Mouse (Mus musculus) erythroblast, embryonic 14.5 days (primary cell): Measurements from ENCODE around the gene Clasp1. TPM values are rescaled to one million over a fixed set of nuclear protein-coding genes. Genes with fewer than 3 reads are reported as not detected.

Source experiments
- H3K27me3 ChIP-seq: 2 replicates; pipeline ENCODE4 v1.6.1; 2012; ENCODE audit warnings: inconsistent platforms; ENCODE audit not compliant: control insufficient read depth
- H3K36me3 ChIP-seq: 2 replicates; pipeline ENCODE4 v1.6.1; 2012; ENCODE audit warnings: mild to moderate bottlenecking, inconsistent platforms; ENCODE audit not compliant: control insufficient read depth
- H3K4me1 ChIP-seq: 2 replicates; pipeline ENCODE4 v1.6.1; 2012; ENCODE audit warnings: inconsistent platforms; ENCODE audit not compliant: control insufficient read depth
- H3K4me3 ChIP-seq: replicated peaks from 2 replicates; pipeline ENCODE3; 2012; ENCODE audit warnings: moderate library complexity, mild to moderate bottlenecking, inconsistent platforms
- H3K9me3 ChIP-seq: 2 replicates; pipeline ENCODE4 v1.6.1; 2012; ENCODE audit warnings: low read length, inconsistent platforms, mixed read lengths; ENCODE audit not compliant: control insufficient read depth
- GATA1 ChIP-seq: IDR thresholded peaks from 2 replicates; pipeline ENCODE4 v1.6.1; 2012; ENCODE audit warnings: low read length, inconsistent platforms, mixed read lengths
- TAL1 ChIP-seq: IDR thresholded peaks from 3 replicates; pipeline ENCODE4 v1.6.1; 2012; ENCODE audit warnings: low read length, inconsistent platforms, mixed read lengths
- polyA plus RNA-seq: library from polyadenylated mRNA; stranded (reverse); fragments of >175 nt; gene quantifications from 2 replicates; pipeline ENCODE4 v1.2.3, GENCODE M21; 2012

Clasp1 gene
- polyA plus RNA-seq, 1 experiment = 0.44 TPM

DNA sequence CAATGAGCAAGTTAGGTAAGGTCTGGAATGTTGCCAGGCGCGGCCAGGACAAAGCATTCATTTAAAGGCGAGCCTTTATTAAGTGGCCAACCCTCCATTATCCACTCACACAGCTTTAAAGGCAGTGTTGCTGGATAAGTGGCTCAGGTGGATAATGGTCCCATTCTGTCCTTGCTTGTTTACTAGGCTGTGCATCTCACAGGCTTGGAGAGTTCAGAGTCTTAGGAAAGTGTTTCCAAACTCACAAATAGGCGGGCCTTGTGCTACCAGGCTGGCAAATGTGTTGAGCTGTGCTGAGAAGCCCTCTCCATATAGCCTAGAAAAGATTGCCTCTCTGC, 92.5 kb downstream of the Clasp1 start:
- no peak overlapping the region for H3K4me3 ChIP-seq
- H3K27me3 ChIP-seq = no peaks in the 10 kb centered on the region
- TF ChIP-seq TAL1 = no peak
- TF ChIP-seq GATA1 = no peak
- H3K9me3 ChIP-seq = no peaks in the 10 kb centered on the region
- H3K36me3 ChIP-seq = peaks cover 19% of the 10 kb centered on the region
- peaks cover 88% of the 10 kb centered on the region for H3K4me1 ChIP-seq

DNA sequence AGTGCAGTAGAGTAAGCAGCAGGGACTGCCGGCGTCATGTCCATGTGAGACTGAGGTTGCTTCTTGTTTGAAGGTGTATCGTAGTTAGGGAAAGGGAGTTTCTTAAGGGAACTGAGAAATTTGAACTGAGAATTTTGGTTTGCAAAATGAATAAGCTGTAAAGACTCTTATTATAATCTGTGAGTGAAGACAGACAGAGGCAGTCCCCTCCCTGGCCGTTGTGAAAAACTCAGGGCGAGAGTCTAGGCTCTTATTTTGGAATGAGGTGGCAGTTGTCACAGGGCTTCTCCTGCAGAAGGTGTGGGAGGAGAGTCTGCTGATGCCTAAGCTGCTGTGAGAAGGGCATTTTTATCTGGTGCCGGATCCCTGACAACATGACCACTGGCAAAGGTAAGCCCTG, 92.8 kb downstream of the Clasp1 start:
- H3K4me1 ChIP-seq = peaks cover 85% of the 10 kb centered on the region
- H3K27me3 ChIP-seq = no peaks in the 10 kb centered on the region
- no peak overlapping the region for H3K4me3 ChIP-seq
- H3K36me3 ChIP-seq = peaks cover 17% of the 10 kb centered on the region
- no peaks in the 10 kb centered on the region for H3K9me3 ChIP-seq
- TF ChIP-seq TAL1 (no peak), GATA1 (no peak)

DNA sequence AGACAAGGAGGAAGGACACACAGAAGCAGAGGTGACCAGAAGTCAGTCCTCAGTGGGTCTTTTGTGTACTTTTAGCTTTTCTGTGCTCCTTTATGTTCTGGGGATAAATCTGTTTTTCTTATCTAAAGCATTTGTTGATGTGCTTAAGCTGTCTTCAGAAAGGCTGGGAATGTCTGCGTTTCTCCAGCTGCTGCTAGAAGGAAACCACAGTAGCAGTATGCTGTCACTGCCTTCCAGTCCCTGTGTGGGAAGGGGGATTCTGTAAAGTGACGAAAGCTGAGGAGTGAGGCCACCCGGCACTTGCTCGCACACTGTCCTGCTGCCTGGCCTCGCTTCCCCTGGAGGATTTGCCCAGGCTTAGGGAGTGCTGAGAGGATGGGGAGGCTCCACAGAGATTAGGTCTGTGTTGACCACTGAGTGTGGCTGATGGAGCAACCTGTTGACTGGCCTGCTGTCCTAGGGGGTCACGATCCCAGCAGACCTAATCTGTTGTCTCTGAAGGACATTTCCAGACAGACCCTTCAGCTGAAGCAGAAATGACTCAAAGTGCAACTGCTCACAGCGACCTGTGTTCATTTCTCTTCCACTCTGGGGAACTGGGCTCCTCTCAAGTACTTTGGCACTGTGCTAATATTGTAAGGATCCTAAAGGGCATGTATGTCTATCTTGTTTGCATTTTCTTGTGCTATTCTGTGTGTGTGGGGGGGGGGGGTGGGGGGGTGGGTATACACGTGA, 93.6 kb downstream of the Clasp1 start:
- H3K4me1 ChIP-seq = peaks cover 81% of the 10 kb centered on the region
- H3K36me3 ChIP-seq = peaks cover 19% of the 10 kb centered on the region
- no peaks in the 10 kb centered on the region for H3K27me3 ChIP-seq
- H3K9me3 ChIP-seq = no peaks in the 10 kb centered on the region
- H3K4me3 ChIP-seq = no peak overlapping the region
- TF ChIP-seq GATA1 = no peak
- TF ChIP-seq TAL1 = no peak

DNA sequence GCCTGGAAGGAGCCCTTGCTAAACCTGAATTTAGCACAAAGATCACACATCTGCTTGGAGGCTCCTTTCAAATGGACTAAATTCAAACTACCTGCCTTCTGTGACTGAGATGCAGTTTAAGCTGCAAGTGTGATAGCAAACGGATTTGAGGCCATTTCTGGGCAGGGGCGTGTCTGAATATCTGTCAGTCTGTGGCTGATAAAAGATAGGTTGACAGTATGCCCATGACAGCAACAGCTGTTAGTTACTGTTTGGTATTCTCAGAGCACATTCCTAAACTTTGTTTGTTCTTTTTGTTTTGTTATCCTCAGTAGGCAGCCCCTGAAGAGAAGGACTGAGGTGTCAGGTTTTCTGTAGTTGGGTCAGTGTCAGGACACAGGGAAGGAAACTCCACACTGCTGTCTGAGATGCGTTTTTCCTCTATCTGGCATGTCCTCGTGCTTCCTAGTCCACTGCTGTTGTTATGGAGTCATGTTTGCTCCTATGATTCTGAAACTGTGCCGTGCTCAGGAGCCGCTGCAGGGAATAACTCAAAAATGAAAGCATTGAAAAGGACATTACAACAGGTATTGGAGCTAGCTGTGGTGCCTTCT, 94.7 kb downstream of the Clasp1 start:
- H3K27me3 ChIP-seq = no peaks in the 10 kb centered on the region
- peaks cover 72% of the 10 kb centered on the region for H3K4me1 ChIP-seq
- H3K9me3 ChIP-seq = no peaks in the 10 kb centered on the region
- TF ChIP-seq TAL1 = no peak
- TF ChIP-seq GATA1 = no peak
- peaks cover 13% of the 10 kb centered on the region for H3K36me3 ChIP-seq
- H3K4me3 ChIP-seq = no peak overlapping the region

DNA sequence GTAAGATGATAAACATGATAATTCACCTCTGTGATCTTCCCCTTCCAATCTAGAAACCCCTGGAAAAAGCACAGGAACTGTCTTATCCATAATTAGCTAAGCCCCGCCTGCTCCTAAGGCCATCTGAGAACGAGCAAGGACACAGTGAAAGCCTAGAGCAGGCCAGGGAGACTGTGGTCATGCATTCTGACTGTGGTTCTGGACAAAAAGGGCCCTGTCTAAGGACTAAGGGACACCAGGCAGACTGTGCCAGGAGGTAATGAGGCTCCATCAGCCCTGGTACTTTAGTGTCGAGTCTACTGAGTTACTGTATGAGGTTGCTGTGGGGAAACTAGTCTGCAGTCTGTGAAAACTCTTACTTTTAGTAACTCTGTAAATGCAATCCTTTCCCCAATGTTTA, 96.7 kb downstream of the Clasp1 start:
- H3K4me3 ChIP-seq = no peak overlapping the region
- H3K27me3 ChIP-seq = no peaks in the 10 kb centered on the region

DNA sequence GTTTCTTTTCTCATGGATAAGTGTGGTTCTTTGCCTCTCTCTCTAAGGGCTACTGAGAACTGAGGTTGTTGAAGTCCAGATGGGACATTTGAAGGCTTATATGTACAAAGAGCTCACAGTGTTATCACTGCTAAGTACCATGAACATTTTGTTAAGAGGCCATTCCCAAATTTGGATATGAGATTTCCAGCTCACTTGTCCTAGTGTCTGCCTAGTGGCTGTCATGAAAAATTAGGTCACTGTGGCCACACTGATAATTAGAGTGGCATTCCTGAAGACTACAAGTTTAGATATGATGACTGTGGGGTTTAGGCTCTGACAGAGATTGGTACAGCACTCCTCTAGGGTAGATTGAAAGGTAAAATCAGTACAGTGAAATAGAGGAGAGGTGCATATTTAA, 97.2 kb downstream of the Clasp1 start:
- H3K36me3 ChIP-seq = peaks cover 11% of the 10 kb centered on the region
- peaks cover 47% of the 10 kb centered on the region for H3K4me1 ChIP-seq
- H3K9me3 ChIP-seq = no peaks in the 10 kb centered on the region
- no peak overlapping the region for H3K4me3 ChIP-seq
- no peaks in the 10 kb centered on the region for H3K27me3 ChIP-seq
- TF ChIP-seq TAL1 = no peak
- no peak for TF ChIP-seq GATA1

More for the DNA sequence above, 96.7 kb downstream of the Clasp1 start:
- Histone ChIP-seq H3K36me3 (peaks cover 11% of the 10 kb centered on the region), H3K4me1 (peaks cover 52% of the 10 kb centered on the region), H3K9me3 (no peaks in the 10 kb centered on the region)
- TF ChIP-seq GATA1 = no peak
- TF ChIP-seq TAL1 = no peak

DNA sequence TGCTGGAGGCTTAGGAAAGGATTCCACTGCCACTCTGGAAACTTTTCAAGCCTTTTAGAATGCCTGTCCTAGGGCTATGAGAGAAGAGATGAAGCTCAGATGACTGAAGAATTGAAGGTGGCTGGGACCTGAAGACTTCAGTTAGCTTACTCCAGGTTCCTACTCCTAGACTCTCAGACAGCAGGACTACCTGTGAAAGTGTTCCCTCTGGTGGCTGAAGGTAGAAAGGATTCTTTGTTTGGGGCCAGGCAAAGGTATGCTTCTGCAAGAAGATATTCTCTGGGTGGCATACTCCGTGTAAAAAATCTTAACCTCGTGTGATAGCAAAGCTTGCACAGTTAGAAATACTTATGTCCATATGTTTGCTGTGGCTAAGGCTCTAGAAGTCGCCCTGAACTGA, 104.0 kb downstream of the Clasp1 start:
- Histone ChIP-seq H3K27me3 (no peaks in the 10 kb centered on the region), H3K36me3 (peaks cover 5% of the 10 kb centered on the region), H3K4me1 (no peaks in the 10 kb centered on the region), H3K4me3 (no peak overlapping the region), H3K9me3 (no peaks in the 10 kb centered on the region)
- no peak for TF ChIP-seq GATA1
- no peak for TF ChIP-seq TAL1

DNA sequence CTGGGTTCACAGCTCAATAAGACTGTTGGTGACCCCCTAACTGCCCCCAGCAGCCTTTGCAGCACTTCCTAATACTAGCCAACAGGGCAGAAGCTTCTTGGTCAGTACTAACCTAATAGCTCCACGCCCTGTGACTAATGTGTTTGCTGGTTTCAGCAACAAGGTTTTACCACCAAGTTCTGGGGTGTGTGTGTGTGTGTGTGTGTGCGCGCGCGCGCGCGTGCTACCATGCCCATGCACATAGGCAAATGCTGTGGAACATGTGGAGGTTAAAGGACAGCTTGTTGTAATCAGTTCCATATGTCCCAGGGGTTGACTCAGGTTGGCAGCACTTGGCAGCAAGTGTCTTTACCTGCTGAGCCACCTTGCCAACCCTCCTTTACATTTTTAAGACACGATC, 105.7 kb downstream of the Clasp1 start:
- Histone ChIP-seq H3K4me1 (no peaks in the 10 kb centered on the region), H3K36me3 (peaks cover 19% of the 10 kb centered on the region), H3K4me3 (no peak overlapping the region), H3K27me3 (no peaks in the 10 kb centered on the region), H3K9me3 (no peaks in the 10 kb centered on the region)
- TF ChIP-seq TAL1 = no peak
- no peak for TF ChIP-seq GATA1

DNA sequence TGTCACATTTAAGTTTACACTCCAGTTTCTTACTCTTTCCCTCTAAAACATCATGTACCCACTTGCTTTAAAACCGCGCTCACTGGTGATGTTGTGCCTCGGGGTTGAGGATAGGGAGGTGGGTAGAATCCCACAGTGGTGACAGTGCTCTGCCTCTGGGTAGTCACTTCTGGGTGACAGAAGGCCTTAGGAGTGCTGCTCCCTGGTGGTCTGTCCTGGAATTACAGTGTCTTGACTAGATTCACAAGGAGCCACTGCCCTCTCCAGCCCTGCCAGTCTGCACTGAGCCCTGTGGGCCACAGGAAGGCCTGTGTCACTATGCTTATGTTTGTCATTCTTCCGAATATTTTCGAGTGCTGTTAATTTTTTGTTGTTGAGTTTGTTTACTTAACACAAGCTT, 109.5 kb downstream of the Clasp1 start:
- Histone ChIP-seq H3K27me3 (no peaks in the 10 kb centered on the region), H3K9me3 (no peaks in the 10 kb centered on the region), H3K36me3 (peaks cover 54% of the 10 kb centered on the region), H3K4me3 (no peak overlapping the region), H3K4me1 (no peaks in the 10 kb centered on the region)
- TF ChIP-seq GATA1 = no peak
- TF ChIP-seq TAL1 = no peak

DNA sequence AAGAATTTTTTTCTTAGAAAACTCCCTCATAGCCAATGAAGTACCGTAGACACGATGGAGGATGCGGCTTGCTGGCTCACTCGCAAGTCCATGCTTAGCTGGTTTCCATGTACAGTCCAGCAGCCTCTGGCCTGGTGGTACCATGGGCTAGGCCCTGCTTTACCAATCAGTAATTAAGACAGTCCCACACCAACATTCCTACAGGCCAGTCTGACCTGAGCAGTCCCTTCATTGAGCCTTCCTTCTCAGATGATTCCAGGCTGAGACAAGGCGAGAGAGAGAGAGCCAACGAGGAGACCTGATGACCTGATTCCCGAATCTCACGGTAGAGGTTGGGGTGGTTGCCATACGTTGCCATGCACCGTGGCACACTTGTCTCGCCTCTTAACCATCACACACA, 111.7 kb downstream of the Clasp1 start:
- TF ChIP-seq TAL1 = no peak
- no peak for TF ChIP-seq GATA1
- H3K9me3 ChIP-seq = no peaks in the 10 kb centered on the region
- peaks cover 76% of the 10 kb centered on the region for H3K36me3 ChIP-seq
- no peaks in the 10 kb centered on the region for H3K4me1 ChIP-seq
- no peaks in the 10 kb centered on the region for H3K27me3 ChIP-seq
- H3K4me3 ChIP-seq = no peak overlapping the region
